26 mouse cellular contexts compared by ENCODE assay signal in the genomic region with DNA sequence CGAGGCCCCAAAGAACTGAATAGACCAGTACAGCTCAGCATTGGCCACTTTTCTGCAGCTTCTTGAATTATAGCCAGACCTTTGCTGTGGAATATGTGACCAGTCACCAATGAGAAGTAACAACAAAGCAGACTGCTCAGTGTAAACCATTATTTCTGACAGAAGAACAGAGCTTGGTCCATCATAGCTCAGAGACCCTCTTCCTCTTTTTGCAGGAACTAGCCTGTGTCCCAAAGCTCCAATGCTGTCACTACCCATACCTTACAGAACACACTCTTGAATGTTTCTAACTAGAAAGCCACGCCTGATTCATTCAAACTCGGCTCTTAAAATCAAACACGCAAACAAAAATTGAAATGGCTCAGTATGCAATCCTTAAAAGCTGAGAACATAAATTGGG.
DNase-seq lines count a peak whose midpoint lies in the region; ATAC-seq lines count a peak whose summit lies in the region.
"Had no signal": no experiment of that assay in that cellular context is flagged by ENCODE, and none has a peak within 500 bp of the region (broad histone marks: within the 10 kb centered on the region; RNA-seq: fewer than 3 reads in every experiment).

No protein-coding gene starts in this region.

- H3K4me1 ChIP-seq in heart, embryonic 10.5 days = peaks cover 15% of the 10 kb centered on the region; the same call in 1 of the 2 replicates
- H3K4me1 ChIP-seq in embryonic facial prominence, embryonic 10.5 days = no peaks in the 10 kb centered on the region
- H3K4me1 ChIP-seq: embryonic facial prominence, embryonic 15.5 days; forebrain, embryonic 13.5 days; forebrain, embryonic 15.5 days had no signal

- no peaks in the 10 kb centered on the region for H3K27me3 ChIP-seq in heart, embryonic 10.5 days (ENCODE audit: insufficient read depth, poor library complexity, severe bottlenecking)
- H3K27me3 ChIP-seq in splenic B cell, adult 2 months (ENCODE audit: control insufficient read depth, insufficient read depth, low read length, poor library complexity, severe bottlenecking) = no peaks in the 10 kb centered on the region
- H3K27me3 ChIP-seq in embryonic facial prominence, embryonic 10.5 days (replicated peaks; ENCODE audit: low read depth, poor library complexity, severe bottlenecking) = no peaks in the 10 kb centered on the region
- H3K27me3 ChIP-seq: CH12.LX; embryonic facial prominence, embryonic 13.5 days; embryonic facial prominence, embryonic 15.5 days; forebrain, embryonic 13.5 days; forebrain, embryonic 15.5 days; Patski had no signal

- no peak overlapping the region for H3K4me3 ChIP-seq in heart, embryonic 10.5 days
- no peak overlapping the region for H3K4me3 ChIP-seq in embryonic facial prominence, embryonic 10.5 days
- H3K4me3 ChIP-seq: embryonic facial prominence, embryonic 13.5 days; embryonic facial prominence, embryonic 15.5 days; forebrain, embryonic 13.5 days; forebrain, embryonic 15.5 days had no signal

- H3K9me3 ChIP-seq in heart, embryonic 10.5 days = no peaks in the 10 kb centered on the region
- no peaks in the 10 kb centered on the region for H3K9me3 ChIP-seq in embryonic facial prominence, embryonic 10.5 days
- H3K9me3 ChIP-seq: embryonic facial prominence, embryonic 13.5 days; embryonic facial prominence, embryonic 15.5 days; forebrain, embryonic 13.5 days; forebrain, embryonic 15.5 days; G1E had no signal

- peak; percentile 52 for DNase-seq in heart, embryonic 10.5 days (ENCODE audit: low spot score)
- DNase-seq in heart, postnatal 4 days = no peak
- peak; percentile 12 for DNase-seq in splenic B cell, adult 2 months (ENCODE audit: low read depth, low spot score)
- DNase-seq in embryonic facial prominence, embryonic 10.5 days (ENCODE audit: low spot score) = no peak
- no peak for DNase-seq in spleen, adult 18-20 months
- DNase-seq: adrenal gland, adult 8-10 months; adrenal gland, postnatal 14 days; adrenal gland, postnatal 36 days; B cell, adult 2 months; cerebellum, adult 11-12 months; cerebellum, adult 2 months; cerebellum, adult 9-10 months; cerebellum, postnatal 14 days; cerebellum, postnatal 36 days; forebrain, postnatal 0 days had no signal

- ATAC-seq in common myeloid progenitor, adult 5-6 weeks (replicated peaks; ENCODE audit: low read depth, poor library complexity, severe bottlenecking) = peak; percentile 67
- ATAC-seq in megakaryocyte, adult 5-6 weeks (ENCODE audit: poor library complexity, severe bottlenecking) = peak; percentile 41; the same call in 1 of the 2 replicates
- ATAC-seq: activated CD4-positive, CD25-positive, alpha-beta regulatory T cell, adult 4 months; CD4-positive, CD25-positive, alpha-beta regulatory T cell, adult 4 months; forebrain, embryonic 13.5 days; forebrain, embryonic 15.5 days; forebrain, postnatal 0 days; Patski had no signal

- WGBS in heart, embryonic 10.5 days = 75% methylated on average over 4 of the region's 4 CpGs
- WGBS in embryonic facial prominence, embryonic 10.5 days = 86% methylated on average over 4 of the region's 4 CpGs

- H3K27ac ChIP-seq in heart, embryonic 10.5 days = 0 out of 2 replicates have a peak overlapping the region, but pooled peaks have one; percentile 30
- no peak overlapping the region for H3K27ac ChIP-seq in embryonic facial prominence, embryonic 10.5 days (replicated peaks)
- H3K27ac ChIP-seq: embryonic facial prominence, embryonic 13.5 days; embryonic facial prominence, embryonic 15.5 days; forebrain, embryonic 13.5 days; forebrain, embryonic 15.5 days had no signal

- H3K36me3 ChIP-seq in heart, embryonic 10.5 days = no peaks in the 10 kb centered on the region
- no peaks in the 10 kb centered on the region for H3K36me3 ChIP-seq in splenic B cell, adult 2 months (ENCODE audit: control insufficient read depth, insufficient read depth, low read length, poor library complexity, severe bottlenecking)
- H3K36me3 ChIP-seq in embryonic facial prominence, embryonic 10.5 days (replicated peaks) = no peaks in the 10 kb centered on the region
- H3K36me3 ChIP-seq: embryonic facial prominence, embryonic 13.5 days; embryonic facial prominence, embryonic 15.5 days; forebrain, embryonic 15.5 days; G1E had no signal

Comparison
In these comparisons a context has a peak if more than half of its experiments do, and no peak if none do; other contexts are left out.
1. DNase-seq: peak in heart, embryonic 10.5 days (single experiment) and splenic B cell, adult 2 months (single experiment); none in heart, postnatal 4 days (single experiment), embryonic facial prominence, embryonic 10.5 days (single experiment) and spleen, adult 18-20 months (0 of 2).